Mouse (Mus musculus): ENCODE measurements around the gene Tmem150a. TPM values are rescaled to one million over a fixed set of nuclear protein-coding genes. Genes with fewer than 3 reads are reported as not detected.
A peak's percentile ranks its signal among the peaks of the same experiment; 100 is the strongest.

Tmem150a gene
- 15.2 and 15.6 TPM in 2 replicates for polyA plus RNA-seq (2015; fragmentation: Nextera tagmentation; extraction: Ambion mirVana)

DNA sequence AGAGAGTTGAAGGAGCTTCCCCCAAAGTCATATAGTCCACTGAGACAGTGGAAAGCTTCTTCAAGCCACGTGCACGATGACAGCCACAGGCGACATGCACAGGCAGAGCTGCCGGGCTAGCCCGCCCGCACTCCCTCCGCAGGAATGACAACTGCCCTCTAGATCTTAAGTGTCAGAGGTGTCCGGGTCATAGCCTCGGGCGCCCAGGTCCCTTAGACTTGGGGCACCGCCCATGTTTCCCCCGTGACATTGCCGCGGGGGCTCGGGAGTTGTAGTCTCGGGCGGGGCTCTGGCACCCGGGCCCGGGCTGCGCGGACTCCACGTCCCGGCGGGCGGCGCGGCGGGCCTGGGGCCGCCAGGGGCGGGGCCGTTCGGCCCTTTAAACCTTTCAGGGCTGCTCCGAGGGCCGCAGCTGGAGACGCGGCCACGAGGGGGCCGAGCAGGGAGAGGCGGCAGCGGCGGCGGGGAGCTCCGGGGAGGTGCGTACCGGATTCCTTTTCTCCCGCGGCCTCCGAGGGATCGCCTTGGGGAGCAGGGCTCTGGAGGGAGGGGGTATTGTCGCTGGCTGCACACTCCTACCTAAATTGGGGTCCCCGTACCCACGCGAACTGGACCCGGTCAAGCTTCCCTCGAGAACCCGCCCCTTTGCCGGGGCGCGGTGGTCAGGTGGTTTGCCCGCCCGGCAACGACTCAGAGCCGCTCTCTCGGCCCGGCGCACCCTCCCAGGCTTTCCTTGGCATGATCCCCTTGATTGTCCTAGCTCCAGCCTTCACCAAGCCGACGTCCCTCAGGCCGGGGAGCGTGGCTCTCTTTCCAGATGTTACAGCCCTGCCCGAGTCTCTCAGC is at the start of gene Tmem150a:
TSS of gene Tmem150a (plus strand) at position 382 of the 846 bp plus-strand sequence.
- H3K4me1 ChIP-seq: peaks cover 30% of the 10 kb centered on the region
- peak within 1 kb of the TSS; percentile 76 for H3K9ac ChIP-seq (replicated peaks)
- H3K27ac ChIP-seq (replicated peaks): peak within 1 kb of the TSS; percentile 35
- H3K4me3 ChIP-seq: peak within 1 kb of the TSS; percentile 66
- H3K27me3 ChIP-seq: no peaks in the 10 kb centered on the region
- H3K4me2 ChIP-seq (replicated peaks): peak within 1 kb of the TSS; percentile 97
- WGBS: under 1% methylated on average over 71 of the region's 71 CpGs
- peak; percentile 85 for ATAC-seq (replicated peaks)
- H3K36me3 ChIP-seq: peaks cover 13% of the 10 kb centered on the region
- H3K9me3 ChIP-seq: no peaks in the 10 kb centered on the region

DNA sequence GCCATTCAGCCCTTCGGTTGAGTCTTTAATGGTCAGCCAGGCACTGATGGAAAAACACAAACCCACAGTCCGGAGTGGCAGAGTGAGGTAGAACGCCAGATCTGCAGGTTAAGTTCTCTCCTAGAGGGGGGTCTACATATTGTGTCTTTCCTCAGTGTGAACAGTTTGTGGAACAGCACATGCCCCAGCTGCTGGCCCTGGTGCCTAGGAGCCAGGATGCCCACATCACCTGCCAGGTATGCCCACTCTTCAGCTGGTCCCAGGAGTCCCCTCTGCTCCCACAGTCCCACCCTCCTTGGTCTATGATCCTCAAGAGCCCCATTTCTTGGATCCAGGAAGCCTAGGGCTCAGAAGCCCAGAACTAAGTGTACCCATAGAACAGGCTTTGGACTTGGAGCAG is 43.0 kb upstream of the Tmem150a start:
- 95% methylated on average over 3 of the region's 3 CpGs for WGBS
- Histone ChIP-seq H3K9ac (replicated peaks) (no peak overlapping the region), H3K9me3 (no peaks in the 10 kb centered on the region), H3K27me3 (no peaks in the 10 kb centered on the region), H3K4me2 (replicated peaks) (no peak overlapping the region), H3K4me3 (no peak overlapping the region), H3K27ac (replicated peaks) (no peak overlapping the region), H3K36me3 (peaks cover 3% of the 10 kb centered on the region; the same call in 1 of the 2 replicates), H3K4me1 (no peaks in the 10 kb centered on the region)
- ATAC-seq (replicated peaks): no peak

DNA sequence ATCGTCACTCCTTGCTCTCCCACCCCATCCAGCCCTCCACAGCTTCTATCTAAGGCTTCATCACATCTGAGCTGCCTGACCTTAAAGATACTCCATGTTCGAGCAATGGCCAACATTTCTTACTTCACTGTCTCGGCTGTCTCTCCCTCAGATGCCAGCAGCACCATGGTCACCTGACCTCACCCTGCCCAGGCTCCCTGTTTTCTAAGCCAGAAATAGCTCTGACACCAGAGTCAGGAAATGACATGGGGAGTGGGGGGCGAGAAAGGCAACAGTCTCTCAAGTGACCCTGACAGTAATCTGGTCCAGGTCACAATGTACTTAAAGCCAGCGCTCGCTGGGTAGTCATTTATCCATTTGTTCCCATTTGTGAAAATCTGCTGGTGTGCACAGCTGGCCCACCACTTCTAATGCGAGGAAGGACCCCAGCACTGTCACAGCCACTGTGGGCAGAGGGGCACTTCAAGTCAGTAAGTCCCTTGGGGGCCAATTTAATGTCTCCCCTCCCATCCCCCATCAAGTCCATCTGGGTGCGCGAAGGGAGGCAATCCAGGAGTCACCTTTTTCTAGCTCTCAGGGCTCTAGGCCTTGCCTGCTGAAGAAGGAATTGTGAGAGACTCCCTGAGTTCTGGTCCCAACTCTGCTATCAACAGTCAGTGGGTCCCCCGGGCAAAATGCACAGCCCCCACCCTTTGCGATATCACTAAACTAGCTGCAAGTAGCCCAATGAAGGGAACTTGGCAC is 42.0 kb upstream of the Tmem150a start:
- Histone ChIP-seq H3K27me3 (no peaks in the 10 kb centered on the region), H3K4me3 (no peak overlapping the region), H3K9ac (replicated peaks) (no peak overlapping the region), H3K36me3 (peaks cover 14% of the 10 kb centered on the region), H3K9me3 (no peaks in the 10 kb centered on the region), H3K27ac (replicated peaks) (no peak overlapping the region), H3K4me1 (no peaks in the 10 kb centered on the region), H3K4me2 (replicated peaks) (no peak overlapping the region)
- 92% methylated on average over 11 of the region's 11 CpGs for WGBS
- ATAC-seq (replicated peaks): no peak

DNA sequence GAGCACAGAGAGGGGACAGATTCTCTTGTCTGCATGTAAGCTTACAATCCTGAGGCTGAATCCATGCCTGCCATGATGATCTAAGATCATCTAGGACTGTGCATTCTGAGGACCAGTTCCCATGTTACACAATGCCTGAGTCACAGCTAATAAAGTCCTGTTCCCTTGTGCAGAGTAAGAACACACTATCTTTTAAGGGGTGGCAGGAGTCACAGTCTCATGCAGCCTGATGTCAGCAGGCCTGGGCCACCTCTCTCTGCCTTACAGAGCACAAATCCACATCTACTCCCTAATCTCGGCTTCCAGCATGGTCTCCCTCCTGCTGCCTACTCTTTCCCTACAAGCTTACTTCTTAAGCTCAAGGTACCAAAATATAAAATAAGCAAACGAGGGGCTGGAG is 39.9 kb upstream of the Tmem150a start:
- H3K9me3 ChIP-seq: no peaks in the 10 kb centered on the region
- H3K4me1 ChIP-seq: no peaks in the 10 kb centered on the region
- peaks cover 34% of the 10 kb centered on the region for H3K36me3 ChIP-seq
- no peak for ATAC-seq (replicated peaks)
- no peaks in the 10 kb centered on the region for H3K27me3 ChIP-seq
- no peak overlapping the region for H3K4me3 ChIP-seq
- 86% methylated on average over 2 of the region's 2 CpGs for WGBS
- H3K27ac ChIP-seq (replicated peaks): no peak overlapping the region
- no peak overlapping the region for H3K4me2 ChIP-seq (replicated peaks)
- no peak overlapping the region for H3K9ac ChIP-seq (replicated peaks)

DNA sequence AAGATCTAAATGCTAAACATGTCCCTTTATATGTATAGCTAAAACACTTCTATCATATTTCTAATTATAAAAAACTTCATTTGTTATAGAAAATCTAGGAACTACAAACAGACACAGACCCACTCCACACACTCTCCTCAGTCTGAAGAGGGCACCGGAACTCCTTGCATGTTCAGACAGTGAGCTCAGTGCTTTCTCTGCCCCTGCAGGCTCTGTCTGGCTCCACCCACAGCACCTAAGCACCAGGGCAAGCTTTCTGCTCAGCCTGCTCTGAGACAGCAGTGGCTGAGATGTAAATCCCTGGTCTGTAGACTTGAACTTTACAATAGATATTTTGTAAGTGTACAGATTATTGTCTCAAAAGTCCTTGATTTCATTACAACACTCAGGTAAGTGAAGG is 39.2 kb upstream of the Tmem150a start:
- no peak for ATAC-seq (replicated peaks)
- Histone ChIP-seq H3K4me2 (replicated peaks) (no peak overlapping the region), H3K4me3 (no peak overlapping the region), H3K27ac (replicated peaks) (no peak overlapping the region), H3K9me3 (no peaks in the 10 kb centered on the region), H3K9ac (replicated peaks) (no peak overlapping the region), H3K27me3 (no peaks in the 10 kb centered on the region), H3K4me1 (no peaks in the 10 kb centered on the region), H3K36me3 (peaks cover 40% of the 10 kb centered on the region)
- 86% methylated on average over 1 of the region's 1 CpGs for WGBS

DNA sequence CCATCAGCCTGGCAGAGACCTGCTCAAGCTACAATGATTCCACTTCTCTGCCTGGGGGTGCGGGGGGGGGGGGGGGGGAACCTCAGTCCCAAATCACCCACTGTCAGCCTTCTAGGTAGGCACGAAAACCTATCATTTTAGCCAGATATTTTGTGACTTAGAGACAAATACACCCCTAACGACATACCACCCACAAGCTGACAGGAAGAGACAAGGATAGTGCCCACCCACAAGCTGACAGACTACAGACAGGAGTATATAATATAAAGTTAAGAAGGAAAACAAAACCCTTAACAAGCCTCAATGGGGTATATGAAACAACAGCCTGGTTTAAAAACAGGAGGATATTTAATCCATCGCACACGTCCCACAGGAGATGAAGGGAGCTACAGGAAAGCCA is 36.8 kb upstream of the Tmem150a start:
- Histone ChIP-seq H3K9me3 (no peaks in the 10 kb centered on the region), H3K9ac (replicated peaks) (no peak overlapping the region), H3K36me3 (peaks cover 61% of the 10 kb centered on the region), H3K4me1 (no peaks in the 10 kb centered on the region), H3K27me3 (no peaks in the 10 kb centered on the region), H3K27ac (replicated peaks) (no peak overlapping the region), H3K4me2 (replicated peaks) (no peak overlapping the region), H3K4me3 (no peak overlapping the region)
- ATAC-seq (replicated peaks): no peak
- 83% methylated on average over 5 of the region's 5 CpGs for WGBS

DNA sequence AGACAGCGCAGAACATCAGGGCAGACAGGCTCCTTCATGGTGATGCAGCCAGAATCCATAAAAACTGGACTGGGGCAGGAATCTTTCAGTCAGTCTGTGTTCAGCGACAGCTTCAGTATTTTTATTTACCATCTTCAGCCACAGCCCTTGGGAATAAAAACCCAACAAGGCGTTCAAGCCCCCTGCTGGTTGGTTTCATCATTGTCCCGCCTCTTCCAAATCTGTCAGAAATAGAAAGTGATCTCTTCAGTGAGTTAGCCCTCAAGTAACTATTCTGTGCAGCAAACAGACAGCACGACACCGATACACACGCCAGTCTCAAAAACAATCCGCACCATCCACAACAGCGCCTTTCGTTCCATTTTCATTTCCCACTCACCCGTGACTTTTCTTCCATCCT is 36.2 kb upstream of the Tmem150a start:
- no peak overlapping the region for H3K4me2 ChIP-seq (replicated peaks)
- H3K9me3 ChIP-seq: no peaks in the 10 kb centered on the region
- no peak overlapping the region for H3K9ac ChIP-seq (replicated peaks)
- peaks cover 65% of the 10 kb centered on the region for H3K36me3 ChIP-seq
- no peaks in the 10 kb centered on the region for H3K27me3 ChIP-seq
- no peaks in the 10 kb centered on the region for H3K4me1 ChIP-seq
- 80% methylated on average over 11 of the region's 11 CpGs for WGBS
- H3K4me3 ChIP-seq: no peak overlapping the region
- ATAC-seq (replicated peaks): no peak
- H3K27ac ChIP-seq (replicated peaks): no peak overlapping the region

DNA sequence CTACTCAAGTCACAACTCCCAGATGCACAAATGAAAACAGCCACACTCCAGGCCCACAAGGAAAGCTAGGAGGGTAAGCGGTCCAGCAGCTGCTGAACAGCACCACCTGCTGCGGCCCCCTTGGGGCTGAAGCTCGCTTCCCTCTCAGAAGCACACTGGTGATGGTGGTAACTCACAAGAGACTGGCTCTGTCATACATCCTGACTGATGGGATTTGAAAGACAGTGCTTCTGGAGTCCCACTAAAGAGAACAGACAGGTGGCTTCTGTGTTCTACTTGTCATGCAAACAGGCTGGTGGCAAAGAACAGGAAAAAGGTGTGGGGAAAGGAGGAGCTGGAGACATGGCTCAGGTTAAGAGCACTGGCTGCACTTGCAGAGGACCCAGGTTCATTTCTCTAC is 32.3 kb upstream of the Tmem150a start:
- ATAC-seq (replicated peaks): no peak
- Histone ChIP-seq H3K4me1 (no peaks in the 10 kb centered on the region), H3K27ac (replicated peaks) (no peak overlapping the region), H3K4me2 (replicated peaks) (no peak overlapping the region), H3K9me3 (no peaks in the 10 kb centered on the region), H3K27me3 (no peaks in the 10 kb centered on the region), H3K36me3 (peaks cover 93% of the 10 kb centered on the region), H3K9ac (replicated peaks) (no peak overlapping the region), H3K4me3 (no peak overlapping the region)
- 91% methylated on average over 3 of the region's 3 CpGs for WGBS

DNA sequence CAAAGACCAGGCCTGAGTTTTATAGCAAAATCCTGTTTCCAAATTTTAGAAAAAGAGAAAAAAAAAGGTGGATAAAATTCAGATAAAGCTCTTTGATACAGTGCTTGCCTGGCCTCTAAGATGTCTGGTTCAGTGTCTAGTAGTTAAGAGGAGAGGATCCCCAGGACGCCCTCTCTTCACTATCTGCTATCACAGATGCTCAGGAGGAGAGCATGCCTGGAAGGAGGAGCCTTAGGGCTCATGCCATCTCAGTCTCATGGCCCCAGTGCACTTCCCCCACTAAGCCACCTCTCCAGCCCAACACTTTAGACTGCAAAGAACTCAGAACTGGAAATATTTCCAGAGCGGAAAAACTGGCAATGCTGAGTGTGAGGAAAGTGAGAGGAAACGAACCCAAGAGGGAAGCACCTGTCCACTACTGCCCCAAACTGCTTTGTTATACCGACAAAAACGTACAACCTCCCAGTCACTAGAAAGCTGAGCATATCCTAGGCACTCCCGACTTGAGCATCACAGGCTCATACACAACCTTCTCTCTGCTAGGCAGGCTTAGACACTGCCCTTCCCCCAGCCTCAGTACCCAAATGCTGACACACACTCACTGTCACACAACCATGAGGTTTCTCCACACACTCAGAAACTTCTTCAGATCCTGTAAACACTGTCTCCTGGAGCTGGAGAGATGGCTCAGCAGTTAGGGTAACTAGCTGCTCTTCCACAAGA is 31.3 kb upstream of the Tmem150a start:
- WGBS: 91% methylated on average over 6 of the region's 6 CpGs
- H3K36me3 ChIP-seq: peaks cover 93% of the 10 kb centered on the region
- ATAC-seq (replicated peaks): no peak

DNA sequence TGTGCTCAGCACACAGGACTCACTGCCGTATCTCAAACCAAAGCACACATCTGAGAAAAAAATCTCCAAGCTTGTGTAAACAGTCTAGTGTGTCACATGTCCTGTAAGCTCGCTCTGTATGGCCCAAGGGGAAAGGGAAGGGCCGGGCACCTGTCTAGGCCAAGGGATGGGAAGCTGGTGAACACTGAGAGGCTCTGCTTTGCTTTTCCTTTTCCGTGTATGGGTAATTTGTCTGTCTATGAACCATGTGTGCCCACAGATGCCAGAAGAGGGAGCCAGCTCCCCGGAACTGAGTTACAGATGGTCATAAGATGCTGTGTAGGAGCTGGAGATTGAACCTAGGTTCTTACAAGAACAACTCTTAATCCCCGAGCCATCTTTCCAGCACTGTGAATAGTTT is 29.0 kb upstream of the Tmem150a start:
- no peak for ATAC-seq (replicated peaks)
- Histone ChIP-seq H3K4me2 (replicated peaks) (no peak overlapping the region), H3K9ac (replicated peaks) (no peak overlapping the region), H3K36me3 (peaks cover 87% of the 10 kb centered on the region), H3K9me3 (no peaks in the 10 kb centered on the region), H3K27ac (replicated peaks) (no peak overlapping the region), H3K4me1 (no peaks in the 10 kb centered on the region), H3K27me3 (no peaks in the 10 kb centered on the region), H3K4me3 (no peak overlapping the region)
- WGBS: 76% methylated on average over 6 of the region's 6 CpGs

More for the DNA sequence above, 31.3 kb upstream of the Tmem150a start:
- H3K9me3 ChIP-seq: no peaks in the 10 kb centered on the region
- H3K9ac ChIP-seq (replicated peaks): no peak overlapping the region
- no peak overlapping the region for H3K4me2 ChIP-seq (replicated peaks)
- no peaks in the 10 kb centered on the region for H3K4me1 ChIP-seq
- no peak overlapping the region for H3K4me3 ChIP-seq
- H3K27ac ChIP-seq (replicated peaks): no peak overlapping the region
- no peaks in the 10 kb centered on the region for H3K27me3 ChIP-seq

DNA sequence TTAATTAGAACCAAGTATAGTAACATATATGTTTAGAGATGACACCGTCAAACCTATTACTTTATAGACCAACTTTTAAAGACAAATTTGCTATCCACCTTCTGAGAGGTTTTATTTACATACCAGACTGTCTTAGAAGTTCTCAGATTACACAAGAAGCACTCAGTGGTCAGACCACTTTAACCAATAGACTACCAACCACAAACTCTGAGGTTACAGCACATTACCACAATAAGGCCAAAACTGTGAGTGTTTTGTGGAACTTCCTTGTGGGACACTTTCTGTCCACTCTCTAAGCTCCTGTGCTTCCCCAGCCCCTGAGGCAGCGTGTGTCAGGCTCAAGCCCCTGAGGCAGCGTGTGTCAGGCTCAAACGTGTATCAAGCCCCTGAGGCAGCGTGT is 26.2 kb upstream of the Tmem150a start:
- Histone ChIP-seq H3K9ac (replicated peaks) (no peak overlapping the region), H3K9me3 (no peaks in the 10 kb centered on the region), H3K4me3 (no peak overlapping the region), H3K4me2 (replicated peaks) (no peak overlapping the region), H3K27me3 (no peaks in the 10 kb centered on the region), H3K4me1 (no peaks in the 10 kb centered on the region), H3K36me3 (peaks cover 85% of the 10 kb centered on the region), H3K27ac (replicated peaks) (no peak overlapping the region)
- WGBS: 89% methylated on average over 5 of the region's 5 CpGs
- ATAC-seq (replicated peaks): no peak

DNA sequence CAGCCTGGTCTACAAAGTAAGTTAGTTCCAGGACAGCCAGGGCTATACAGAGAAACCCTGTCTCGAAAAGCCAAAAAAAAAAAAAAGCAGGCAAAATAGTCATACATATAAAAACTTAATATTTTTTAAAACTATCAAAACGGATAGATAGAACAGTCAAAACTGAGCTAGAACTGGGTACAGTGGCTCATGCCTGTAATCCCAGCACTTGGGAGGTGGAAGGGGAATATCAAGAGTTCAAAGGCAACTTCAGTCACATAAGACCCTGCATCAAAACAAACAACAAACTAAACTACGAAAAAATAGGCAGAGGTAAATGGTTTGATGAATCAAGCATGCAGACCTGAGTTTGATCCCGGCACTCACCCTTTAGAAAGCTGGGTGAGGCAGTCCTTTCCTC is 25.1 kb upstream of the Tmem150a start:
- Histone ChIP-seq H3K27ac (replicated peaks) (no peak overlapping the region), H3K27me3 (no peaks in the 10 kb centered on the region), H3K4me1 (no peaks in the 10 kb centered on the region), H3K4me2 (replicated peaks) (no peak overlapping the region), H3K9me3 (no peaks in the 10 kb centered on the region), H3K9ac (replicated peaks) (no peak overlapping the region), H3K36me3 (peaks cover 84% of the 10 kb centered on the region), H3K4me3 (no peak overlapping the region)
- WGBS: 93% methylated on average over 4 of the region's 4 CpGs
- ATAC-seq (replicated peaks): no peak
